Mouse (Mus musculus) intestine, embryonic 16.5 days (tissue): ENCODE results near the gene Chmp1a. TPM values are rescaled to one million over a fixed set of nuclear protein-coding genes. Genes with fewer than 3 reads are reported as not detected.
"Not testable (repeated sequence)": the region's sequence is repeated elsewhere in the genome, so short reads cannot be mapped to it uniquely, and the experiment has no call there.

ENCODE experiments used
- ATAC-seq: fragments of 200-750 bp; cut with Nextera tagmentation; 2 replicates; pipeline ENCODE4 v1.8.0; 2017; ENCODE audit warnings: moderate TSS enrichment, moderate library complexity
- H3K27ac ChIP-seq: fragments of 300-500 bp; sonication (generic); 2 replicates; pipeline ENCODE4 v1.5.1; 2014; ENCODE audit warnings: mild to moderate bottlenecking, low read length
- H3K27me3 ChIP-seq: fragments of 300-500 bp; sonication (generic); replicated peaks from 2 replicates; pipeline ENCODE4 v1.6.1; 2014; ENCODE audit warnings: low read length, control low read depth, mixed read lengths; ENCODE audit not compliant: control insufficient read depth, insufficient read depth
- H3K36me3 ChIP-seq: fragments of 300-500 bp; sonication (generic); 2 replicates; pipeline ENCODE4 v1.6.1; 2014; ENCODE audit warnings: low read length, control low read depth; ENCODE audit not compliant: control insufficient read depth, insufficient read depth
- H3K4me1 ChIP-seq: fragments of 300-500 bp; sonication (generic); 2 replicates; pipeline ENCODE4 v1.6.1; 2014; ENCODE audit warnings: low read length, control low read depth, mixed read lengths; ENCODE audit not compliant: control insufficient read depth, insufficient read depth
- H3K4me2 ChIP-seq: fragments of 300-500 bp; sonication (generic); 2 replicates; pipeline ENCODE4 v1.6.1; 2014; ENCODE audit warnings: low read depth, low read length, control low read depth
- H3K4me3 ChIP-seq: fragments of 300-500 bp; sonication (generic); 2 replicates; pipeline ENCODE4 v1.5.1; 2014; ENCODE audit warnings: mild to moderate bottlenecking, low read length
- H3K9ac ChIP-seq: fragments of 300-500 bp; sonication (generic); 2 replicates; pipeline ENCODE4 v1.6.1; 2014; ENCODE audit warnings: low read depth, low read length
- H3K9me3 ChIP-seq: fragments of 300-500 bp; sonication (generic); 2 replicates; pipeline ENCODE4 v1.6.1; 2016; ENCODE audit warnings: low read length, control low read depth; ENCODE audit not compliant: control insufficient read depth
- WGBS: fragments of 180-500 bp; shearing (Covaris S2); extraction: QIAGEN DNeasy Blood & Tissue Kit; methylation state at CpG from one replicate; pipeline ENCODE4 v1.1.7; 2014; 5-methylcytosine and 5-hydroxymethylcytosine counted together
- polyA plus RNA-seq: library from polyadenylated mRNA; unstranded; fragments of >200 nt; fragmentation: Nextera tagmentation; extraction: Ambion mirVana; gene quantifications from 2 replicates; pipeline ENCODE4 v1.2.1, GENCODE M21; 2015

The Chmp1a gene
- polyA plus RNA-seq, 1 experiment from 2014 or later, result 173 TPM

GRCm38 (mm10) chr8:123213118-123213772 lies 682 bp upstream of the Chmp1a start:
- Histone ChIP-seq H3K4me1 (peaks cover 6% of the 10 kb centered on the region; the same call in 1 of the 2 replicates), H3K27me3 (no peaks in the 10 kb centered on the region), H3K27ac (no peak overlapping the region), H3K4me3 (peak overlapping the region; percentile 95), H3K4me2 (peak overlapping the region; percentile 88), H3K9me3 (no peaks in the 10 kb centered on the region), H3K9ac (peak overlapping the region; percentile 73), H3K36me3 (peaks cover 4% of the 10 kb centered on the region; the same call in 1 of the 2 replicates)
- 15% methylated on average over 22 of the region's 22 CpGs for WGBS
- ATAC-seq, result peak; percentile 43; the same call in 1 of the 2 replicates

- no peaks in the 10 kb centered on the region for H3K9me3 ChIP-seq
- peak overlapping the region; percentile 88 for H3K4me2 ChIP-seq
- H3K27ac ChIP-seq, result peak overlapping the region; percentile 59; the same call in 1 of the 2 replicates
- peak overlapping the region; percentile 95 for H3K9ac ChIP-seq
- H3K27me3 ChIP-seq, result no peaks in the 10 kb centered on the region
- H3K4me3 ChIP-seq, result peak overlapping the region; percentile 95
- 31% methylated on average over 10 of the region's 10 CpGs for WGBS
- no peak for ATAC-seq
- H3K4me1 ChIP-seq, result peaks cover 6% of the 10 kb centered on the region; the same call in 1 of the 2 replicates
- H3K36me3 ChIP-seq, result peaks cover 9% of the 10 kb centered on the region
Measured at GRCm38 (mm10) chr8:123211876-123212275, 687 bp downstream of the Chmp1a start.

GRCm38 (mm10) chr8:123203571-123203970 lies 9.0 kb downstream of the Chmp1a start:
- ATAC-seq, result no peak
- no peak overlapping the region for H3K9ac ChIP-seq
- no peaks in the 10 kb centered on the region for H3K4me1 ChIP-seq
- WGBS, result 79% methylated on average over 3 of the region's 3 CpGs
- H3K9me3 ChIP-seq, result no peaks in the 10 kb centered on the region
- no peaks in the 10 kb centered on the region for H3K27me3 ChIP-seq
- H3K36me3 ChIP-seq, result peaks cover 15% of the 10 kb centered on the region
- H3K4me2 ChIP-seq, result no peak overlapping the region
- no peak overlapping the region for H3K4me3 ChIP-seq
- no peak overlapping the region for H3K27ac ChIP-seq

- no peak overlapping the region for H3K9ac ChIP-seq
- H3K27me3 ChIP-seq, result no peaks in the 10 kb centered on the region
- H3K4me3 ChIP-seq, result no peak overlapping the region
- ATAC-seq, result no peak
- no peaks in the 10 kb centered on the region for H3K9me3 ChIP-seq
- H3K4me2 ChIP-seq, result no peak overlapping the region
- peaks cover 13% of the 10 kb centered on the region for H3K36me3 ChIP-seq
- no peaks in the 10 kb centered on the region for H3K4me1 ChIP-seq
- WGBS, result 22% methylated on average over 5 of the region's 5 CpGs
- H3K27ac ChIP-seq, result no peak overlapping the region
Measured at GRCm38 (mm10) chr8:123202288-123202687, 10.3 kb downstream of the Chmp1a start.

GRCm38 (mm10) chr8:123199864-123200263 lies 12.7 kb downstream of the Chmp1a start:
- no peak for ATAC-seq
- WGBS, result 62% methylated on average over 14 of the region's 14 CpGs

GRCm38 (mm10) chr8:123197016-123197415 lies 15.5 kb downstream of the Chmp1a start:
- not testable (repeated sequence) for H3K9me3 ChIP-seq, H3K36me3 ChIP-seq, H3K4me3 ChIP-seq, H3K27me3 ChIP-seq, H3K4me1 ChIP-seq, H3K4me2 ChIP-seq, H3K9ac ChIP-seq, H3K27ac ChIP-seq
- ATAC-seq, result 0 out of 2 replicates have a peak, but pooled peaks have one; percentile 34
- WGBS, result 72% methylated on average over 5 of the region's 5 CpGs

More at GRCm38 (mm10) chr8:123199864-123200263, 12.7 kb downstream of the Chmp1a start:
- Histone ChIP-seq H3K36me3 (no peaks in the 10 kb centered on the region), H3K27ac (no peak overlapping the region), H3K9ac (no peak overlapping the region), H3K4me1 (0 out of 2 replicates have a peak, but pooled peaks cover 3% of the 10 kb centered on the region), H3K4me2 (no peak overlapping the region), H3K27me3 (no peaks in the 10 kb centered on the region), H3K4me3 (no peak overlapping the region), H3K9me3 (no peaks in the 10 kb centered on the region)

- Histone ChIP-seq H3K36me3 (no peaks in the 10 kb centered on the region), H3K4me3 (no peak overlapping the region), H3K27me3 (no peaks in the 10 kb centered on the region), H3K27ac (peak overlapping the region; percentile 4; the same call in 1 of the 2 replicates), H3K4me2 (peak overlapping the region; percentile 14; the same call in 1 of the 2 replicates), H3K9ac (0 out of 2 replicates have a peak overlapping the region, but pooled peaks have one; percentile 2), H3K4me1 (peaks cover 21% of the 10 kb centered on the region), H3K9me3 (no peaks in the 10 kb centered on the region)
- WGBS, result 72% methylated on average over 9 of the region's 9 CpGs
- ATAC-seq, result peak; percentile 37
Measured at GRCm38 (mm10) chr8:123193771-123194170, 18.8 kb downstream of the Chmp1a start.

GRCm38 (mm10) chr8:123191908-123192307 lies 20.7 kb downstream of the Chmp1a start:
- WGBS, result 48% methylated on average over 8 of the region's 8 CpGs
- Histone ChIP-seq H3K27ac (peak overlapping the region; percentile 11), H3K4me1 (peaks cover 25% of the 10 kb centered on the region), H3K9ac (no peak overlapping the region), H3K27me3 (no peaks in the 10 kb centered on the region), H3K9me3 (no peaks in the 10 kb centered on the region), H3K36me3 (no peaks in the 10 kb centered on the region), H3K4me2 (no peak overlapping the region), H3K4me3 (no peak overlapping the region)
- no peak; the same call in 1 of the 2 replicates for ATAC-seq

GRCm38 (mm10) chr8:123190678-123191077 lies 21.9 kb downstream of the Chmp1a start:
- H3K27ac ChIP-seq, result peak overlapping the region; percentile 41; the same call in 1 of the 2 replicates
- peak overlapping the region; percentile 46 for H3K4me2 ChIP-seq
- H3K4me1 ChIP-seq, result peaks cover 25% of the 10 kb centered on the region
- 3% methylated on average over 9 of the region's 9 CpGs for WGBS
- H3K4me3 ChIP-seq, result 0 out of 2 replicates have a peak overlapping the region, but pooled peaks have one; percentile 2
- H3K36me3 ChIP-seq, result no peaks in the 10 kb centered on the region
- peak; percentile 49 for ATAC-seq
- H3K9ac ChIP-seq, result peak overlapping the region; percentile 53
- no peaks in the 10 kb centered on the region for H3K27me3 ChIP-seq
- H3K9me3 ChIP-seq, result no peaks in the 10 kb centered on the region
